16 mouse cellular contexts compared by ENCODE assay signal in the genomic region with DNA sequence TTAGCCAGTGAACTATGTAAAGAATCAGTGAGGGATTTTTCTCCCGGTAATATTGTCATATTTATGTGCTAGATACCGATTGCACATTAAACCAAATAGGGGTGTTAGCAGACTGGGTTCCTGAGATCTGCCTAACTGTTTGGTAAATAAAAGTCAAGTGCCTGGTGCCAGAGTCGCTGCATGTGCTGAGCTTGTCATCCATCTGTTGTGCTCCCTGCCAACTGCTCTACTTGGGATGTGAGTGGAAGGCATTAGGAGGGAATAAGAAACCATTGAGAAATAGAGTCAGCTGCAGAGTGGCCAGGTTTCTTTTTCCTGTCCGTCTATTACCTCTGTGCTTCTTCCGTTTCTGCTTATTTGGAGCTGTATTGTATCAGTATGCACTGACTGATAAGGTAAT.
DNase-seq lines count a peak whose midpoint lies in the region; ATAC-seq and TF ChIP-seq lines count a peak whose summit lies in the region.
"Had no signal": no experiment of that assay in that cellular context is flagged by ENCODE, and none has a peak within 500 bp of the region (broad histone marks: within the 10 kb centered on the region; RNA-seq: fewer than 3 reads in every experiment).

No protein-coding gene starts in this region.

- no peak overlapping the region for H3K4me2 ChIP-seq in embryonic facial prominence, embryonic 14.5 days (ENCODE audit: low read depth, low read length)
- H3K4me2 ChIP-seq in midbrain, postnatal 0 days (ENCODE audit: low read depth, low read length, poor library complexity, severe bottlenecking) = no peak overlapping the region
- no peak overlapping the region for H3K4me2 ChIP-seq in forebrain, postnatal 0 days (ENCODE audit: low read depth)
- H3K4me2 ChIP-seq: embryonic facial prominence, embryonic 12.5 days; heart, embryonic 11.5 days; limb, embryonic 12.5 days had no signal

- no peak for TF ChIP-seq POLR2A in thymus, adult 2 months (IDR thresholded peaks at IDR 0.05; ENCODE audit: control insufficient read depth, extremely low read depth, insufficient read depth, low read length, poor library complexity)

- 81% methylated on average over 5 of the region's 5 CpGs for WGBS in embryonic facial prominence, embryonic 14.5 days
- WGBS in embryonic facial prominence, embryonic 10.5 days = 89% methylated on average over 5 of the region's 5 CpGs
- 88% methylated on average over 5 of the region's 5 CpGs for WGBS in midbrain, postnatal 0 days
- WGBS in midbrain, embryonic 10.5 days = 90% methylated on average over 5 of the region's 5 CpGs
- 61% methylated on average over 5 of the region's 5 CpGs for WGBS in forebrain, postnatal 0 days
- 92% methylated on average over 5 of the region's 5 CpGs for WGBS in thymus, adult 2 months

- H3K4me1 ChIP-seq in embryonic facial prominence, embryonic 14.5 days (ENCODE audit: control insufficient read depth, insufficient read depth, low read length) = no peaks in the 10 kb centered on the region
- H3K4me1 ChIP-seq in embryonic facial prominence, embryonic 10.5 days = no peaks in the 10 kb centered on the region
- no peaks in the 10 kb centered on the region for H3K4me1 ChIP-seq in midbrain, postnatal 0 days (ENCODE audit: insufficient read depth, low read length)
- H3K4me1 ChIP-seq in midbrain, embryonic 10.5 days = no peaks in the 10 kb centered on the region
- no peaks in the 10 kb centered on the region for H3K4me1 ChIP-seq in forebrain, postnatal 0 days (ENCODE audit: insufficient read depth)
- no peaks in the 10 kb centered on the region for H3K4me1 ChIP-seq in thymus, adult 2 months (replicated peaks; ENCODE audit: control insufficient read depth, insufficient read depth, low read length)
- H3K4me1 ChIP-seq: embryonic facial prominence, embryonic 12.5 days had no signal

- no peaks in the 10 kb centered on the region for H3K27me3 ChIP-seq in embryonic facial prominence, embryonic 14.5 days (replicated peaks; ENCODE audit: control insufficient read depth, insufficient read depth, low read length)
- H3K27me3 ChIP-seq in embryonic facial prominence, embryonic 10.5 days (replicated peaks; ENCODE audit: low read depth, poor library complexity, severe bottlenecking) = no peaks in the 10 kb centered on the region
- no peaks in the 10 kb centered on the region for H3K27me3 ChIP-seq in midbrain, postnatal 0 days (ENCODE audit: insufficient read depth, low read length)
- no peaks in the 10 kb centered on the region for H3K27me3 ChIP-seq in midbrain, embryonic 10.5 days (ENCODE audit: low read depth, poor library complexity, severe bottlenecking)
- H3K27me3 ChIP-seq in forebrain, postnatal 0 days (ENCODE audit: insufficient read depth, low read length) = no peaks in the 10 kb centered on the region
- H3K27me3 ChIP-seq in thymus, adult 2 months (ENCODE audit: control insufficient read depth, insufficient read depth, low read length) = no peaks in the 10 kb centered on the region
- H3K27me3 ChIP-seq: embryonic facial prominence, embryonic 12.5 days; limb, embryonic 12.5 days had no signal

- no peak overlapping the region for H3K27ac ChIP-seq in embryonic facial prominence, embryonic 14.5 days (replicated peaks; ENCODE audit: low read depth, low read length)
- H3K27ac ChIP-seq in embryonic facial prominence, embryonic 10.5 days (replicated peaks) = no peak overlapping the region
- H3K27ac ChIP-seq in midbrain, postnatal 0 days (ENCODE audit: low read depth, low read length) = no peak overlapping the region
- no peak overlapping the region for H3K27ac ChIP-seq in midbrain, embryonic 10.5 days (replicated peaks)
- no peak overlapping the region for H3K27ac ChIP-seq in forebrain, postnatal 0 days (ENCODE audit: low read depth, low read length)
- no peak overlapping the region for H3K27ac ChIP-seq in thymus, adult 2 months (ENCODE audit: control insufficient read depth, insufficient read depth, low read length)
- H3K27ac ChIP-seq: embryonic facial prominence, embryonic 12.5 days; limb, embryonic 12.5 days; liver, embryonic 14.5 days had no signal

- H3K9ac ChIP-seq in embryonic facial prominence, embryonic 14.5 days (ENCODE audit: low read depth, low read length) = no peak overlapping the region
- H3K9ac ChIP-seq in midbrain, postnatal 0 days (replicated peaks; ENCODE audit: low read length, poor library complexity, severe bottlenecking) = no peak overlapping the region
- no peak overlapping the region for H3K9ac ChIP-seq in forebrain, postnatal 0 days
- H3K9ac ChIP-seq: embryonic facial prominence, embryonic 12.5 days; limb, embryonic 12.5 days; liver, embryonic 14.5 days had no signal

- DNase-seq in embryonic facial prominence, embryonic 14.5 days (ENCODE audit: low spot score) = peak; percentile 41
- no peak for DNase-seq in embryonic facial prominence, embryonic 10.5 days (ENCODE audit: low spot score)
- DNase-seq in midbrain, postnatal 0 days (ENCODE audit: low spot score) = peak; percentile 72
- DNase-seq in midbrain, embryonic 10.5 days (ENCODE audit: low spot score) = no peak
- peak; percentile 79 for DNase-seq in forebrain, postnatal 0 days
- DNase-seq in kidney, adult 8-10 months = no peak
- DNase-seq in embryo, embryonic 10 days (ENCODE audit: low spot score) = no peak
- DNase-seq in thymus, adult 2 months = no peak
- DNase-seq: adrenal gland, postnatal 10 days; gastrocnemius, postnatal 36 days; right cerebral cortex, postnatal 4 days had no signal

- TF ChIP-seq CTCF in midbrain, postnatal 0 days (IDR thresholded peaks at IDR 0.05) = no peak
- no peak for TF ChIP-seq CTCF in forebrain, postnatal 0 days (IDR thresholded peaks at IDR 0.05; ENCODE audit: low read depth)
- TF ChIP-seq CTCF in thymus, adult 2 months (IDR thresholded peaks at IDR 0.05; ENCODE audit: borderline replicate concordance, control insufficient read depth, extremely low read depth, insufficient read depth, low read length, poor library complexity) = no peak

- H3K9me3 ChIP-seq in embryonic facial prominence, embryonic 14.5 days (ENCODE audit: control insufficient read depth, low read length) = no peaks in the 10 kb centered on the region
- H3K9me3 ChIP-seq in embryonic facial prominence, embryonic 10.5 days = no peaks in the 10 kb centered on the region
- H3K9me3 ChIP-seq in midbrain, postnatal 0 days (ENCODE audit: low read length) = no peaks in the 10 kb centered on the region
- H3K9me3 ChIP-seq in midbrain, embryonic 10.5 days (replicated peaks) = no peaks in the 10 kb centered on the region
- no peaks in the 10 kb centered on the region for H3K9me3 ChIP-seq in forebrain, postnatal 0 days (ENCODE audit: low read length)
- H3K9me3 ChIP-seq: embryonic facial prominence, embryonic 12.5 days; limb, embryonic 12.5 days had no signal

- H3K36me3 ChIP-seq in embryonic facial prominence, embryonic 14.5 days (ENCODE audit: control insufficient read depth, insufficient read depth, low read length) = no peaks in the 10 kb centered on the region
- H3K36me3 ChIP-seq in embryonic facial prominence, embryonic 10.5 days (replicated peaks) = no peaks in the 10 kb centered on the region
- H3K36me3 ChIP-seq in midbrain, postnatal 0 days (ENCODE audit: insufficient read depth, low read length) = no peaks in the 10 kb centered on the region
- no peaks in the 10 kb centered on the region for H3K36me3 ChIP-seq in midbrain, embryonic 10.5 days
- no peaks in the 10 kb centered on the region for H3K36me3 ChIP-seq in forebrain, postnatal 0 days (ENCODE audit: insufficient read depth)
- no peaks in the 10 kb centered on the region for H3K36me3 ChIP-seq in thymus, adult 2 months (ENCODE audit: control insufficient read depth, insufficient read depth, low read length)
- H3K36me3 ChIP-seq: embryonic facial prominence, embryonic 12.5 days; limb, embryonic 12.5 days had no signal

- no peak overlapping the region for H3K4me3 ChIP-seq in embryonic facial prominence, embryonic 14.5 days (ENCODE audit: low read depth, low read length)
- H3K4me3 ChIP-seq in embryonic facial prominence, embryonic 10.5 days = no peak overlapping the region
- no peak overlapping the region for H3K4me3 ChIP-seq in midbrain, postnatal 0 days (ENCODE audit: low read depth, low read length)
- no peak overlapping the region for H3K4me3 ChIP-seq in midbrain, embryonic 10.5 days
- no peak overlapping the region for H3K4me3 ChIP-seq in forebrain, postnatal 0 days (ENCODE audit: low read depth, low read length)
- H3K4me3 ChIP-seq in thymus, adult 2 months (ENCODE audit: control insufficient read depth, insufficient read depth, low read length) = no peak overlapping the region
- H3K4me3 ChIP-seq: embryonic facial prominence, embryonic 12.5 days; limb, embryonic 12.5 days had no signal

- no peak for ATAC-seq in embryonic facial prominence, embryonic 14.5 days (ENCODE audit: low read depth)
- ATAC-seq in midbrain, postnatal 0 days (ENCODE audit: low FRiP score) = no peak
- peak; percentile 87 for ATAC-seq in forebrain, postnatal 0 days
- ATAC-seq: inflammation-experienced regulatory T-cells, adult 6 months had no signal

Comparison
In these comparisons a context has a peak if more than half of its experiments do, and no peak if none do; other contexts are left out.
1. DNase-seq: peak in embryonic facial prominence, embryonic 14.5 days (single experiment), midbrain, postnatal 0 days (single experiment) and forebrain, postnatal 0 days (single experiment); none in embryonic facial prominence, embryonic 10.5 days (single experiment), midbrain, embryonic 10.5 days (single experiment), kidney, adult 8-10 months (0 of 2), embryo, embryonic 10 days (single experiment) and thymus, adult 2 months (single experiment).